Mouse (Mus musculus) lung, postnatal 0 days (tissue): Measurements from ENCODE around the gene Kdelr1. TPM values are rescaled to one million over a fixed set of nuclear protein-coding genes. Genes with fewer than 3 reads are reported as not detected.

Experiments
- ATAC-seq: fragments of 200-750 bp; cut with Nextera tagmentation; 2 replicates; pipeline ENCODE4 v1.8.0; 2017; ENCODE audit warnings: moderate library complexity
- DNase-seq: peaks from one replicate; pipeline ENCODE4 v3.0.0-alpha.2; 2016; ENCODE audit warnings: low spot score
- H3K27ac ChIP-seq: fragments of 300-500 bp; sonication (generic); 2 replicates; pipeline ENCODE4 v1.5.1; 2014; ENCODE audit warnings: antibody characterized with exemption, mild to moderate bottlenecking, low read length, mixed read lengths
- H3K27me3 ChIP-seq: fragments of 300-500 bp; sonication (generic); replicated peaks from 2 replicates; pipeline ENCODE4 v1.6.1; 2014; ENCODE audit warnings: low read length, mixed read lengths; ENCODE audit not compliant: insufficient read depth
- H3K36me3 ChIP-seq: fragments of 300-500 bp; sonication (generic); 2 replicates; pipeline ENCODE4 v1.6.1; 2014; ENCODE audit warnings: low read length, mixed read lengths; ENCODE audit not compliant: insufficient read depth
- H3K4me1 ChIP-seq: fragments of 300-500 bp; sonication (generic); 2 replicates; pipeline ENCODE4 v1.6.1; 2014; ENCODE audit warnings: antibody characterized with exemption, low read depth, low read length, mixed read lengths; ENCODE audit not compliant: insufficient read depth
- H3K4me2 ChIP-seq: fragments of 300-500 bp; sonication (generic); replicated peaks from 2 replicates; pipeline ENCODE4 v1.6.1; 2014; ENCODE audit warnings: low read depth, mild to moderate bottlenecking, low read length, moderate library complexity, mixed read lengths
- H3K4me3 ChIP-seq: fragments of 300-500 bp; sonication (generic); 2 replicates; pipeline ENCODE4 v1.5.1; 2014; ENCODE audit warnings: low read depth, low read length
- H3K9ac ChIP-seq: fragments of 300-500 bp; sonication (generic); replicated peaks from 2 replicates; pipeline ENCODE4 v1.6.1; 2014; ENCODE audit warnings: low read depth, mild to moderate bottlenecking
- H3K9me3 ChIP-seq: fragments of 300-500 bp; sonication (generic); 2 replicates; pipeline ENCODE4 v1.6.1; 2016; ENCODE audit warnings: low read length, mixed read lengths
- CTCF ChIP-seq: IDR thresholded peaks from 2 replicates; pipeline ENCODE4 v1.5.1; 2016; ENCODE audit warnings: antibody characterized with exemption, mild to moderate bottlenecking
- EP300 ChIP-seq: IDR thresholded peaks from 2 replicates; pipeline ENCODE4 v1.6.1; 2016; ENCODE audit warnings: antibody characterized with exemption, mild to moderate bottlenecking, control low read depth
- WGBS: fragments of 180-500 bp; shearing (Covaris S2); extraction: QIAGEN DNeasy Blood & Tissue Kit; methylation state at CpG from one replicate; pipeline ENCODE4 v1.1.7; 2014; 5-methylcytosine and 5-hydroxymethylcytosine counted together
- polyA plus RNA-seq: library from polyadenylated mRNA; unstranded; fragments of >200 nt; fragmentation: Nextera tagmentation; extraction: Ambion mirVana; gene quantifications from 2 replicates; pipeline ENCODE4 v1.2.1, GENCODE M21; 2015

Gene Kdelr1
- polyA plus RNA-seq, 1 experiment from 2014 or later, result 57.3 TPM

GRCm38 (mm10) chr7:45922928-45923761 lies 50.6 kb downstream of the Kdelr1 start:
- H3K4me1 ChIP-seq, result peaks cover 17% of the 10 kb centered on the region; the same call in 1 of the 2 replicates
- DNase-seq (peak; percentile 100), ATAC-seq (peak; percentile 90)
- peak overlapping the region; percentile 58 for H3K4me2 ChIP-seq
- H3K9me3 ChIP-seq, result no peaks in the 10 kb centered on the region
- under 1% methylated on average over 37 of the region's 37 CpGs for WGBS
- H3K36me3 ChIP-seq, result no peaks in the 10 kb centered on the region
- 0 out of 2 replicates have a peak overlapping the region, but pooled peaks have one; percentile 23 for H3K9ac ChIP-seq
- TF ChIP-seq EP300 (0 out of 2 replicates have a peak, but pooled peaks have one; percentile 35), CTCF (no peak; the same call in 1 of the 2 replicates)
- H3K27me3 ChIP-seq, result no peaks in the 10 kb centered on the region
- peak overlapping the region; percentile 44 for H3K4me3 ChIP-seq
- H3K27ac ChIP-seq, result peak overlapping the region; percentile 93

- H3K4me1 ChIP-seq, result peaks cover 17% of the 10 kb centered on the region; the same call in 1 of the 2 replicates
- ATAC-seq, result peak; percentile 78
- DNase-seq, result peak; percentile 95
- H3K36me3 ChIP-seq, result no peaks in the 10 kb centered on the region
- H3K9ac ChIP-seq, result peak within 1 kb of the TSS; percentile 23; the same call in 1 of the 2 replicates
- H3K4me3 ChIP-seq, result peak within 1 kb of the TSS; percentile 44
- H3K27me3 ChIP-seq, result no peaks in the 10 kb centered on the region
- no peak for TF ChIP-seq CTCF
- TF ChIP-seq EP300, result no peak
- WGBS, result 7% methylated on average over 24 of the region's 24 CpGs
- H3K9me3 ChIP-seq, result no peaks in the 10 kb centered on the region
- peak within 1 kb of the TSS; percentile 93 for H3K27ac ChIP-seq
- peak within 1 kb of the TSS; percentile 58 for H3K4me2 ChIP-seq
These were observed 51.3 kb downstream of the Kdelr1 start, which contains the start of gene Ccdc114 for GRCm38 (mm10) chr7:45923762-45924428. Ccdc114 (plus strand) TSS chr7:45924072.

- ATAC-seq (no peak), DNase-seq (peak; percentile 41)
- Histone ChIP-seq H3K9me3 (no peaks in the 10 kb centered on the region), H3K36me3 (no peaks in the 10 kb centered on the region), H3K27me3 (no peaks in the 10 kb centered on the region), H3K27ac (peak overlapping the region; percentile 93; the same call in 1 of the 2 replicates), H3K4me3 (peak overlapping the region; percentile 44), H3K4me1 (peaks cover 17% of the 10 kb centered on the region; the same call in 1 of the 2 replicates), H3K9ac (peak overlapping the region; percentile 20; the same call in 1 of the 2 replicates), H3K4me2 (peak overlapping the region; percentile 58)
- WGBS, result 25% methylated on average over 14 of the region's 14 CpGs
- TF ChIP-seq CTCF (peak; percentile 61), EP300 (no peak)
These were observed 51.9 kb downstream of the Kdelr1 start for GRCm38 (mm10) chr7:45924429-45924816.

DNA sequence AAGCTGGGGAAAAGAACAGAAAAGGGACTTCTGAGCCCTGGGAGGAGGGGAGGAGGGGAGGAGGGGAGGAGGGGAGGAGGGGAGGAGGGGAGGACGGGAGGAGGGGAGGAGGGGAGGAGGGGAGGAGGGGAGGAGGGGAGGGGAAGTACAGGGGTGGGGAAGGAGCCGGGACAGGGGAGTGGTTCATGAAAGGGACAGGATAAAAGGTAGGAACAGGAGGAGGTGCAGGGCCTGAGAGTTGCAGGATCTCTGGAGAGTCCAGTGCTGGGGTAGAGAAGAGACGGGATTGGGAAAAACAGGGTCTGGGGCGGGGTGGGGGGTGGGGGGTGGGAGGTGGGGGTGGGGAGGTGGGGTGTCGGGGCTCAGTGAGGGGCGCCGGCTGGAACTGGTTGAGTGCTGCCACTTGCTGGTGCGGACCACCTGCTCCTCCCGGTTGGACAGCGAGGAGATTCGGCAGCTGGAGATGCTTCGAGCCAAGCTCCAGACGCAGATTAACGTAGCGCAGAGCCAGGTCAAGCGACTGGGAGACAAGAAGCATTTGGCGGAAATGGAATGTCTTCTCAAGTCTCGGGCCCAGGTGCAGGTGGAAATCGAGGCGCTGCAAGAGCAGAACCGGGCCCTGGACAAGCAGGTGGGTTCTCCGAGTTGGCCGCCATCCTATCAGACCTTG lies 56.2 kb downstream of the Kdelr1 start:
- H3K9me3 ChIP-seq, result peaks cover 4% of the 10 kb centered on the region; the same call in 1 of the 2 replicates
- no peaks in the 10 kb centered on the region for H3K36me3 ChIP-seq
- no peaks in the 10 kb centered on the region for H3K4me1 ChIP-seq
- H3K4me2 ChIP-seq, result no peak overlapping the region
- no peak overlapping the region for H3K9ac ChIP-seq
- 30% methylated on average over 19 of the region's 23 CpGs for WGBS
- H3K4me3 ChIP-seq, result no peak overlapping the region
- no peaks in the 10 kb centered on the region for H3K27me3 ChIP-seq
- ATAC-seq, result no peak
- no peak overlapping the region for H3K27ac ChIP-seq
- TF ChIP-seq EP300 (no peak), CTCF (no peak)
- DNase-seq, result no peak

DNA sequence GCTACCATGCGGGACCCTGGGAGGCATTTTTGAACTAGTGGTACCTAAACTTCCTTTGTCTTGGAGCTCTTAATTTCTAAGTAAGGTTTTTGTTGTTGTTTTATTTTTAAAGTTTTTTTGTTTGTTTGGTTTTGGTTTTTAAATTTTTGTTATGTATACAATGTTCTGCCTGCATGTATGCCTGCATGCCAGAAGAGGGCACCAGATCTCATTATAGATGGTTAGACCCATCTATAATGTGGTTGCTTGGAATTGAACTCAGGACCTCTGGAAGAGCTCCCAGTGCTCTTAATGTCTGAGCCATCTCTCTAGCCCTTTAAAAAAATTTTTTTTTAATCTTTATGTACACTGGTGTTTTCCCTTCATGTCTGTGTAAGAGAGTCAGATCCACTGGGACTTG lies 57.1 kb downstream of the Kdelr1 start:
- Histone ChIP-seq H3K4me3 (no peak overlapping the region), H3K9me3 (peaks cover 4% of the 10 kb centered on the region; the same call in 1 of the 2 replicates), H3K9ac (no peak overlapping the region), H3K27me3 (no peaks in the 10 kb centered on the region), H3K36me3 (no peaks in the 10 kb centered on the region), H3K4me2 (no peak overlapping the region), H3K27ac (no peak overlapping the region), H3K4me1 (no peaks in the 10 kb centered on the region)
- ATAC-seq (no peak), DNase-seq (no peak)
- TF ChIP-seq CTCF (peak; percentile 35), EP300 (no peak)
- WGBS, result 97% methylated on average over 1 of the region's 1 CpGs

Other genes starting within 250 kb of the Kdelr1 start
- 43.3 and 49.0 TPM in 2 replicates for gene Rasip1, start 245.3 kb upstream of the Kdelr1 start, polyA plus RNA-seq
- 4.0 and 4.8 TPM in 2 replicates for gene Mamstr, start 232.8 kb upstream of the Kdelr1 start, polyA plus RNA-seq
- 0.27 and 0.84 TPM in 2 replicates for gene Fut2, start 206.4 kb upstream of the Kdelr1 start, polyA plus RNA-seq
- gene Ntn5, start 188.8 kb upstream of the Kdelr1 start, polyA plus RNA-seq, result 2.4 TPM in 2 replicates
- gene Sec1, start 178.4 kb upstream of the Kdelr1 start, polyA plus RNA-seq, result 1.0 and 2.0 TPM in 2 replicates
- gene Car11, start 172.9 kb upstream of the Kdelr1 start, polyA plus RNA-seq, result 1.5 and 2.4 TPM in 2 replicates
- 6.8 and 9.4 TPM in 2 replicates for gene Dbp, start 167.7 kb upstream of the Kdelr1 start, polyA plus RNA-seq
- 720 and 782 TPM in 2 replicates for gene Rpl18, start 157.3 kb upstream of the Kdelr1 start, polyA plus RNA-seq
- gene Sphk2, start 154.8 kb upstream of the Kdelr1 start, polyA plus RNA-seq, result 17.9 and 18.2 TPM in 2 replicates
- 1.7 and 2.3 TPM in 2 replicates for gene Fam83e, start 151.6 kb upstream of the Kdelr1 start, polyA plus RNA-seq
- gene Spaca4, start 147.0 kb upstream of the Kdelr1 start, polyA plus RNA-seq, result not detected in 2 replicates
- gene Lmtk3, start 89.0 kb upstream of the Kdelr1 start, polyA plus RNA-seq, result 0.10 and 0.11 TPM in 2 replicates
- 3.2 and 3.7 TPM in 2 replicates for gene Sult2b1, start 88.1 kb upstream of the Kdelr1 start, polyA plus RNA-seq
- gene Cyth2, start 58.2 kb upstream of the Kdelr1 start, polyA plus RNA-seq, result 105 and 113 TPM in 2 replicates
- 0.20 and 0.35 TPM in 2 replicates for gene Kcnj14, start 48.0 kb upstream of the Kdelr1 start, polyA plus RNA-seq
- gene Grwd1, start 41.8 kb upstream of the Kdelr1 start, polyA plus RNA-seq, result 14.8 and 15.1 TPM in 2 replicates
- 0.62 and 0.75 TPM in 2 replicates for gene Grin2d, start 5.6 kb downstream of the Kdelr1 start, polyA plus RNA-seq
- gene Syngr4, start 23.9 kb downstream of the Kdelr1 start, polyA plus RNA-seq, result 0.14 and 0.23 TPM in 2 replicates
- 3.9 and 4.1 TPM in 2 replicates for gene Tmem143, start 24.2 kb downstream of the Kdelr1 start, polyA plus RNA-seq
- 233 and 255 TPM in 2 replicates for gene Emp3, start 48.6 kb downstream of the Kdelr1 start, polyA plus RNA-seq
- 8.9 and 11.2 TPM in 2 replicates for gene Ccdc114, start 51.3 kb downstream of the Kdelr1 start, polyA plus RNA-seq
- 0.26 and 0.37 TPM in 2 replicates for gene Abcc6, start 157.5 kb downstream of the Kdelr1 start, polyA plus RNA-seq
- gene Nomo1, start 160.9 kb downstream of the Kdelr1 start, polyA plus RNA-seq, result 17.8 and 18.5 TPM in 2 replicates
- 0.44 and 0.45 TPM in 2 replicates for gene Kcnj11, start 228.0 kb downstream of the Kdelr1 start, polyA plus RNA-seq